Mouse (Mus musculus): ENCODE measurements around the gene Pafah1b1. TPM values are rescaled to one million over a fixed set of nuclear protein-coding genes. Genes with fewer than 3 reads are reported as not detected.

The Pafah1b1 gene
- total and polyA plus RNA-seq, 2 experiments from 2014 or later, result 64.1 to 248 TPM

DNA sequence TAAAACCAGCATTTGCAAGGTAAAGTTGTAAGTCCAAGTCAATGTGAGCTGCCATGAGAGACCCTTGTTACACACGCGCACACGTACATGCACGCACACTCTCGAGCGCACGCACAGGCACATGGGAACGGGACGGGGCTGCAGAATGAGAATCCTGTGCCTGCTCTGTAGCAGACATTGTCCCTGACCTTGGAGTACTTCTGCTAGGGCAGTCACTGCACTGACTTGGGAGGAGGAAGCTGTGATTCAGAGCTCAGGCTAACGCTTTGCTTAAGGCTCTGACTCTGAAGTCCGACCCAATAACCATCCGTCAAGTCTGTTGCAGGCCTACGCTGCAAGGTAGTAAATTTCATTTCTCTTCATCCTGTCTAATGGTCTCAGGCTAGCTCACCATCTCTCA lies 24.8 kb upstream of the Pafah1b1 start:
- Histone ChIP-seq H3K27ac (ENCODE audit: low read depth, low read length) (no peak overlapping the region), H3K36me3 (ENCODE audit: insufficient read depth) (no peaks in the 10 kb centered on the region), H3K4me3 (ENCODE audit: low read depth, low read length) (no peak overlapping the region), H3K27me3 (ENCODE audit: insufficient read depth, low read length) (no peaks in the 10 kb centered on the region), H3K9ac (no peak overlapping the region), H3K4me2 (ENCODE audit: low read depth) (no peak overlapping the region), H3K9me3 (ENCODE audit: low read length) (no peaks in the 10 kb centered on the region), H3K4me1 (ENCODE audit: insufficient read depth) (no peaks in the 10 kb centered on the region)
- WGBS, result 94% methylated on average over 13 of the region's 13 CpGs
- DNase-seq (no peak), ATAC-seq (no peak)
- no peak for TF ChIP-seq CTCF (IDR thresholded peaks at IDR 0.05; ENCODE audit: low read depth)

DNA sequence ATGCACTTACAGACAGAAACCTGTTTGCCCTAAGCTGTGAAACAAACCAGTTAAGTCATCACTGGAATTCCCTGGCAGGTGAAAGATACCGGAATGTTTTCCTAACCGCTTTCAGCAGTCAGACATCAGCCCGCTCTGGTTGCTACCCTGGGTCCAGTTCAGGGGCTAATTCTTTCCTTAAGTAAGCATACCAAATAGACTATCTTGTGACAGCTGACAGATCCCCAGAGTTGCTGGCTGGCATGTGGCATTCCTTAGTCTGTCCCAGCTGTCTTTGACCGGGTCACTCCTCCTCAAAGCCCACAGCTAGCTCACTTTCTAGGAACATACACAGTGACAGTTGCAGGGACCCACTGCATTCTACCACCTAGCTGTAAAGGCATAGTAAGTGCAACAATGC lies 23.6 kb upstream of the Pafah1b1 start:
- Histone ChIP-seq H3K4me3 (ENCODE audit: low read depth, low read length) (no peak overlapping the region), H3K9ac (no peak overlapping the region), H3K36me3 (ENCODE audit: insufficient read depth) (no peaks in the 10 kb centered on the region), H3K27ac (ENCODE audit: low read depth, low read length) (no peak overlapping the region), H3K4me2 (ENCODE audit: low read depth) (no peak overlapping the region), H3K9me3 (ENCODE audit: low read length) (no peaks in the 10 kb centered on the region), H3K27me3 (ENCODE audit: insufficient read depth, low read length) (no peaks in the 10 kb centered on the region), H3K4me1 (ENCODE audit: insufficient read depth) (no peaks in the 10 kb centered on the region)
- no peak for TF ChIP-seq CTCF (IDR thresholded peaks at IDR 0.05; ENCODE audit: low read depth)
- WGBS, result 79% methylated on average over 4 of the region's 4 CpGs
- DNase-seq, result no peak
- ATAC-seq, result no peak

DNA sequence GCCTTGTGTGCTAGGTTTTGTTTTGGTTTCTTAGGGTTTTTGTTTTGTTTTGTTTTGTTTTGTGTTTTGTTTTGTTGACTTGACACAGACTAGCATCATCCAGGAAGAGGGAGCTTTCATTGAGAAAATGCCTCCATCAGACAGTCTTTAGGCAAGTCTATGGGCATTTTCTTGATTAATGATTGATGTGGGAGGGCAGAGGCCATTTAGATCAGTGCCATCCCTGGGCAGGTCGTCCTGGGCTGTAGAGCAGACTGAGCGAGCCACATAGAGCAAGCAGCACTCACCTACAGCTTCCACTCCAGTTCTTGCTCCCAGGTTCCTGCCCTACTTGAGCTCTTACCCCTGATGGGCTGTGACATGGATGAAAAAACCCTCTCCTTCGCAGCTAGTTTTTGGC lies 13.4 kb upstream of the Pafah1b1 start:
- no peak overlapping the region for H3K4me3 ChIP-seq (ENCODE audit: low read depth, low read length)
- H3K9ac ChIP-seq, result no peak overlapping the region
- no peaks in the 10 kb centered on the region for H3K27me3 ChIP-seq (ENCODE audit: insufficient read depth, low read length)
- 72% methylated on average over 3 of the region's 3 CpGs for WGBS
- H3K27ac ChIP-seq (ENCODE audit: low read depth, low read length), result no peak overlapping the region
- H3K4me2 ChIP-seq (ENCODE audit: low read depth), result no peak overlapping the region
- TF ChIP-seq CTCF (IDR thresholded peaks at IDR 0.05; ENCODE audit: low read depth), result no peak
- H3K9me3 ChIP-seq (ENCODE audit: low read length), result no peaks in the 10 kb centered on the region
- DNase-seq, result no peak
- ATAC-seq, result no peak
- no peaks in the 10 kb centered on the region for H3K36me3 ChIP-seq (ENCODE audit: insufficient read depth)
- no peaks in the 10 kb centered on the region for H3K4me1 ChIP-seq (ENCODE audit: insufficient read depth)

DNA sequence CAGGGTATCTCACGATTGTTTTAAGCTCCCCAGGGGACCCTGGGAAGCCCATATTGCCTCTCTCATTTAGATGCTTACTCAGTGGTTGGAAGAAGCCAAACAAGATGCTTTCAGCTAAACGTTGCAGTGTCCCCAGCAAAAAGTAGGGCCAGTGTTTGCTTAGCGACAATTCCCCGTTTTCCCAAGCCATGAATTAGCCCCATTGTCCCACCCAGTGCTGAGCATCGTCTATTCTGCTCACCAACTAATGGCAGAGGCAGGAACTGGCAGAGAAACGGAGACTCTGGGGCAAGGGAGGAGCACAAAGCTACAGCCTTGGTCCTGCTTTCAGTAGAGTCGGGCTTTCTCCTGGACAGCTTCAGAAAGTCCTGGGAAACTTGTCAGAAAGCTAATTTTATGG lies 10.4 kb upstream of the Pafah1b1 start:
- Histone ChIP-seq H3K27me3 (ENCODE audit: insufficient read depth, low read length) (no peaks in the 10 kb centered on the region), H3K9ac (no peak overlapping the region), H3K4me1 (ENCODE audit: insufficient read depth) (no peaks in the 10 kb centered on the region), H3K9me3 (ENCODE audit: low read length) (no peaks in the 10 kb centered on the region), H3K4me2 (ENCODE audit: low read depth) (no peak overlapping the region), H3K36me3 (ENCODE audit: insufficient read depth) (no peaks in the 10 kb centered on the region), H3K27ac (ENCODE audit: low read depth, low read length) (no peak overlapping the region), H3K4me3 (ENCODE audit: low read depth, low read length) (no peak overlapping the region)
- peak; percentile 40; the same call in 1 of the 2 replicates for ATAC-seq
- 6% methylated on average over 7 of the region's 7 CpGs for WGBS
- peak; percentile 25 for DNase-seq
- peak; percentile 24; the same call in 1 of the 2 replicates for TF ChIP-seq CTCF (IDR thresholded peaks at IDR 0.05; ENCODE audit: low read depth)

DNA sequence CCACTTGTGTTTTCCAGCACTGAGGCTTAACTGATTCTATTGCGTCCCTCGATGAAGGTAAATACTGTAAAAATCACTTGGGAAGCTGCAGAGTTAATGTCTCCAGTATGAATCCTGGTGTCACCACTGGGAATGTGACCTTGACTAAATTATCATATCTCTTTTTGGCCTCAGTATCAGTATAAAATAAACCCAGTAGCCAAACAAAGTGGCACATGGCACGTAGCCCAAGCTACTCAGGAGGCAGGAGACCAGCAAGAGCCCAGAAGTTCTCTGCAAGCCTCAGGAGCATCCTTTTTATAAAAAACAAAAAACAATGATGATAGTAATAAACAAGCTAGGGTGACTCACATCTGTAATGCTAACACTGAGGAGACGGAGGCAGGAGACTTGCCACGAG lies 711 bp upstream of the Pafah1b1 start:
- Histone ChIP-seq H3K36me3 (ENCODE audit: insufficient read depth) (no peaks in the 10 kb centered on the region), H3K9me3 (ENCODE audit: low read length) (no peaks in the 10 kb centered on the region), H3K9ac (0 out of 2 replicates have a peak overlapping the region, but pooled peaks have one; percentile 97), H3K27ac (ENCODE audit: low read depth, low read length) (peak overlapping the region; percentile 99), H3K27me3 (ENCODE audit: insufficient read depth, low read length) (no peaks in the 10 kb centered on the region), H3K4me3 (ENCODE audit: low read depth, low read length) (no peak overlapping the region), H3K4me2 (ENCODE audit: low read depth) (peak overlapping the region; percentile 56), H3K4me1 (ENCODE audit: insufficient read depth) (peaks cover 8% of the 10 kb centered on the region)
- ATAC-seq (no peak), DNase-seq (no peak)
- no peak for TF ChIP-seq CTCF (IDR thresholded peaks at IDR 0.05; ENCODE audit: low read depth)
- WGBS, result 57% methylated on average over 5 of the region's 5 CpGs

DNA sequence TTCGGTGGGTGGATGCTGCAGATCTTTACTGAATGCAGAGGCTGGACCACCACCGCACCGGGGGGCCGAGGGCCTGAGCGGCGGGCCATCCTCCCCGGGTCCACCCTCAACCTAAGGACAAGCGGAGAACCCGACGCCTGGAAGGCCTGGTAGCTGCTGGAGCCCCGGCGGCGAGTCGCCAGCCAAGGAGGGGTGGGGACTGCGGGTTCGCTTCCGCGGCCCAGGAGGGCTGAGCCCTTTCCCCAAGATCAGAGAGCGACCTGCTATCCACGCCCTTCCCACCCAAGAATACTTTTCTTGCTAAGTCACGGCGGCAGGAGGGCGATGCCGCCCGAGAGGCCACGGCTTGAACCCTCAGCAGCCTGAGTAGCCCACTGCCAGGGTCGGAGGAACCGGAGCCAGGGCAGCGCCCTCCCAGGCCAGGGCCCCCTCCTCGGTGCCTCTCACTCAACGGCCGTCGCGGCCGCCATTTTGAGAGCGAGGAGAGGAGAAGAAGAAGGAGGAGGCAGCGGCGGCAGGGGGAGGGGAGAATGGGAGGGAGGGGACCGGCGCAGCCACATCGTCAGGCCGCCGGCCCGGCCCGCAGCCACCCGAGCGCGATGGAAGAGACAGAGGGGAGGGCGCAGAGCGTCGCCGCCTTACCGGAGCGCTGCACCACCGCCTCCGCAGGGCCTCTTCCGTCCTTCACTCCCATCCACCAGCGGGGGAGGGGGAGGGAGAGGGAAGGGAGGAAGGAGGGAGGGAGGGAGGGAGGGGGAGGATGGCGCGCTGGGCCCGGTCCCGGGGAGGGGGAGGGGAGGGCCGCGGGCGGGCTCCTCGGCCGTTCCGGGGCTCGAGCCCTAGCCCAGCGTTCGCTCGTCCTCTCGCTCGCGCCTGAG lies 874 bp downstream of the Pafah1b1 start:
- no peak for TF ChIP-seq CTCF (IDR thresholded peaks at IDR 0.05; ENCODE audit: low read depth)
- WGBS, result 1% methylated on average over 51 of the region's 75 CpGs
- no peaks in the 10 kb centered on the region for H3K36me3 ChIP-seq (ENCODE audit: insufficient read depth)
- peak; percentile 91 for DNase-seq
- peak overlapping the region; percentile 99 for H3K27ac ChIP-seq (ENCODE audit: low read depth, low read length)
- peak overlapping the region; percentile 56 for H3K4me2 ChIP-seq (ENCODE audit: low read depth)
- no peaks in the 10 kb centered on the region for H3K9me3 ChIP-seq (ENCODE audit: low read length)
- no peaks in the 10 kb centered on the region for H3K27me3 ChIP-seq (ENCODE audit: insufficient read depth, low read length)
- peaks cover 8% of the 10 kb centered on the region for H3K4me1 ChIP-seq (ENCODE audit: insufficient read depth)
- peak overlapping the region; percentile 97 for H3K9ac ChIP-seq
- H3K4me3 ChIP-seq (ENCODE audit: low read depth, low read length), result peak overlapping the region; percentile 100
- ATAC-seq, result peak; percentile 84

DNA sequence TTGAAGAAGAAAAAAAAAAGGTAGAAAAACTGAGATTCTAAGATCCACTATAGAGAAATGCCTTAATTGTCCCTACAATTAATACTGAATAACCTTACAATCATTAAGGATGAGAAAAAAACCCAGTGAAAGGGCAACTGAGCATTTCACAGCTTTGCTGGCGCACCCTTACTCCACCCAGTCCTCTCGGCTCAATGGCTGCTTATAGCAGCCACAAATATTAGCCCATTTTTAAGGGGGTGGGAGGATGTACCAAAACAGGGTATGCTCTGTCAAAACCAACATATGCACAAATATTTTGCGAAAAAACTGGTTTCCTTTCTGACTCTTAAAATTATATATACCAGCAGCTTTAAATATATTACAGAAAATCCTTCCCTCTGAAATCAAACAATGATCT lies 2.5 kb downstream of the Pafah1b1 start:
- H3K9ac ChIP-seq, result peak overlapping the region; percentile 46
- H3K27ac ChIP-seq (ENCODE audit: low read depth, low read length), result no peak overlapping the region
- no peak for TF ChIP-seq CTCF (IDR thresholded peaks at IDR 0.05; ENCODE audit: low read depth)
- no peaks in the 10 kb centered on the region for H3K36me3 ChIP-seq (ENCODE audit: insufficient read depth)
- ATAC-seq (no peak), DNase-seq (no peak)
- no peaks in the 10 kb centered on the region for H3K9me3 ChIP-seq (ENCODE audit: low read length)
- peaks cover 8% of the 10 kb centered on the region for H3K4me1 ChIP-seq (ENCODE audit: insufficient read depth)
- WGBS, result 22% methylated on average over 3 of the region's 3 CpGs
- H3K27me3 ChIP-seq (ENCODE audit: insufficient read depth, low read length), result no peaks in the 10 kb centered on the region
- H3K4me2 ChIP-seq (ENCODE audit: low read depth), result peak overlapping the region; percentile 56
- H3K4me3 ChIP-seq (ENCODE audit: low read depth, low read length), result peak overlapping the region; percentile 100

Data from forebrain, postnatal 0 days (tissue).